Mouse (Mus musculus) intestine, postnatal 0 days (tissue): ENCODE measurements around the gene Fars2. TPM values are rescaled to one million over a fixed set of nuclear protein-coding genes. Genes with fewer than 3 reads are reported as not detected.

Experiments
- ATAC-seq: fragments of 200-750 bp; cut with Nextera tagmentation; 2 replicates; pipeline ENCODE4 v1.8.0; 2017; ENCODE audit warnings: mild to moderate bottlenecking, moderate TSS enrichment, moderate library complexity
- H3K27ac ChIP-seq: fragments of 300-500 bp; sonication (generic); 2 replicates; pipeline ENCODE4 v1.5.1; 2014; ENCODE audit warnings: mild to moderate bottlenecking, low read depth, low read length, moderate library complexity
- H3K27me3 ChIP-seq: fragments of 300-500 bp; sonication (generic); replicated peaks from 2 replicates; pipeline ENCODE4 v1.6.1; 2014; ENCODE audit warnings: low read length, mixed read lengths; ENCODE audit not compliant: control insufficient read depth, insufficient read depth
- H3K36me3 ChIP-seq: fragments of 300-500 bp; sonication (generic); 2 replicates; pipeline ENCODE4 v1.6.1; 2014; ENCODE audit warnings: mild to moderate bottlenecking, moderate library complexity; ENCODE audit not compliant: control insufficient read depth, insufficient read depth
- H3K4me1 ChIP-seq: fragments of 300-500 bp; sonication (generic); replicated peaks from 2 replicates; pipeline ENCODE4 v1.6.1; 2014; ENCODE audit warnings: antibody characterized with exemption, low read length, mixed read lengths; ENCODE audit not compliant: control insufficient read depth, insufficient read depth
- H3K4me2 ChIP-seq: fragments of 300-500 bp; sonication (generic); replicated peaks from 2 replicates; pipeline ENCODE4 v1.6.1; 2014; ENCODE audit warnings: low read depth, mild to moderate bottlenecking, moderate library complexity
- H3K4me3 ChIP-seq: fragments of 300-500 bp; sonication (generic); 2 replicates; pipeline ENCODE4 v1.5.1; 2014; ENCODE audit warnings: low read depth, low read length
- H3K9ac ChIP-seq: fragments of 300-500 bp; sonication (generic); 2 replicates; pipeline ENCODE4 v1.6.1; 2014; ENCODE audit warnings: mild to moderate bottlenecking, low read depth, low read length
- H3K9me3 ChIP-seq: fragments of 300-500 bp; sonication (generic); 2 replicates; pipeline ENCODE4 v1.6.1; 2016; ENCODE audit warnings: mixed run types; ENCODE audit not compliant: control insufficient read depth
- CTCF ChIP-seq: sonication (generic); IDR thresholded peaks from 2 replicates; pipeline ENCODE4 v1.5.1; 2016; ENCODE audit warnings: low read depth, mild to moderate bottlenecking, control low read depth, antibody characterized with exemption, moderate library complexity
- whole genome bisulfite sequencing: fragments of 180-500 bp; shearing (Covaris S2); extraction: QIAGEN DNeasy Blood & Tissue Kit; methylation state at CpG from one replicate; pipeline ENCODE4 v1.1.7; 2014; 5-methylcytosine and 5-hydroxymethylcytosine counted together
- polyA plus RNA-seq: library from polyadenylated mRNA; unstranded; fragments of >200 nt; fragmentation: Nextera tagmentation; extraction: Ambion mirVana; gene quantifications from 2 replicates; pipeline ENCODE4 v1.2.1, GENCODE M21; 2015

The Fars2 gene
- polyA plus RNA-seq, 1 experiment from 2014 or later, result 29.8 TPM

DNA sequence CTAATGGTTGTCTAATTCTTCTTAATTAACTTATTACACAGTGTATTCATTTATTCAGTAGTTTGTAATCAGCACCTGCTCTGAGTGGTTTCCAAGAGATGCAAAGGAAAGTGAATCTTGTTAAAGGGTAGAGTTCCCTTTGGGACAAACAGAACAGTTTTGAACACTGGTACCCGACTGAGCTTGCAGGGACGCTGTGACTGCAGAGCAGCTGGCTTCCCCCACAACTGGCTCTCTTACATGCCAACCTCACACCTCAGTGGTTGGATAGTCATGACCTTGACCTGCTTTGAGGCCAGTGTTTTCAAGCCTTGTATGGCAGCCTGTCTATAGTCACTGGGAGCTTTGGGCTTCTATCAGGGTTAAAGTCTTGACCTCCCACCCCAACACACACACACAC lies 156.3 kb downstream of the Fars2 start:
- Histone ChIP-seq H3K27ac (no peak overlapping the region), H3K9me3 (no peaks in the 10 kb centered on the region), H3K36me3 (no peaks in the 10 kb centered on the region), H3K4me2 (no peak overlapping the region), H3K4me3 (no peak overlapping the region), H3K9ac (no peak overlapping the region), H3K27me3 (no peaks in the 10 kb centered on the region), H3K4me1 (no peaks in the 10 kb centered on the region)
- TF ChIP-seq CTCF, result no peak
- ATAC-seq, result no peak
- 86% methylated on average over 2 of the region's 2 CpGs for WGBS

DNA sequence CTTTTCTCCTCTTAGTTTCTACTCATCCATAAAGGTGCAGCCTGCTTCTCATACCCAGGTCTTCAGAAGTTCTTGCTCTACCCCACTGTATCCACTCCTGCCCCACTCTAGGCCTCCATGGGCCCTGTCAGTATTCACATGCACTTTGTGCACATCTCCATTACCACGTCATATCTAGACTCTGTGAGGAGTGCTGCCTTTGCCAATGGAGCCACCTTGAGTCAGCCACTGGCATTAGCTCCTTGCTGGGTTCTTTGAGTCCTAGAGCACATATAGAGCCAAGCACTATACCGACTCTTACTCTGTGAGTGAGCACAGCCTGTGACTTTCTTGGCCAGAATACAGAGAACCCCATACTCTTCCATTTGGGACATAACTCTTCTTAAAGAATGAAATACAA lies 159.0 kb downstream of the Fars2 start:
- H3K27me3 ChIP-seq, result no peaks in the 10 kb centered on the region
- TF ChIP-seq CTCF, result peak; percentile 63
- no peaks in the 10 kb centered on the region for H3K9me3 ChIP-seq
- H3K36me3 ChIP-seq, result no peaks in the 10 kb centered on the region
- H3K4me2 ChIP-seq, result no peak overlapping the region
- H3K27ac ChIP-seq, result no peak overlapping the region
- H3K4me3 ChIP-seq, result no peak overlapping the region
- WGBS, result 74% methylated on average over 2 of the region's 2 CpGs
- no peaks in the 10 kb centered on the region for H3K4me1 ChIP-seq
- no peak for ATAC-seq
- no peak overlapping the region for H3K9ac ChIP-seq

DNA sequence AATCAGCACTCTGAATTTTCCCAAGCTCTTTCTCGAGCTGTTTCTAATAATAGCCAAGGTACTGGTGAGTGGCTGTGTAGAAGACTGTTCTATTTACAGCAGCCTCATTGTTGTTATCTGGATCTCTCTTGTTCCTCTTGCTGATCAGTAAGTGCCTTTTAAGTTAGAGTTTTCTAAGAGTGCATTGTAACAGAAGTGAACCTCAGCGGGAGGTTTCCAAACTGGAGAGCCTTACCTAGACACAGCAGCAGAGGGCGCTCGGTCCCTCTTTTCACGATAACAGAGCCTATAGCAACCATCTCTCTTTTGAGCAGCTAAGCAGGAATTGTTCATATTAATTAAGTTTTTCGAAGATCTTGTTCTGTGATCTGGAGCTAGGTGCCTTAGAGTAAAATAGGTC lies 164.8 kb downstream of the Fars2 start:
- TF ChIP-seq CTCF, result peak; percentile 89

DNA sequence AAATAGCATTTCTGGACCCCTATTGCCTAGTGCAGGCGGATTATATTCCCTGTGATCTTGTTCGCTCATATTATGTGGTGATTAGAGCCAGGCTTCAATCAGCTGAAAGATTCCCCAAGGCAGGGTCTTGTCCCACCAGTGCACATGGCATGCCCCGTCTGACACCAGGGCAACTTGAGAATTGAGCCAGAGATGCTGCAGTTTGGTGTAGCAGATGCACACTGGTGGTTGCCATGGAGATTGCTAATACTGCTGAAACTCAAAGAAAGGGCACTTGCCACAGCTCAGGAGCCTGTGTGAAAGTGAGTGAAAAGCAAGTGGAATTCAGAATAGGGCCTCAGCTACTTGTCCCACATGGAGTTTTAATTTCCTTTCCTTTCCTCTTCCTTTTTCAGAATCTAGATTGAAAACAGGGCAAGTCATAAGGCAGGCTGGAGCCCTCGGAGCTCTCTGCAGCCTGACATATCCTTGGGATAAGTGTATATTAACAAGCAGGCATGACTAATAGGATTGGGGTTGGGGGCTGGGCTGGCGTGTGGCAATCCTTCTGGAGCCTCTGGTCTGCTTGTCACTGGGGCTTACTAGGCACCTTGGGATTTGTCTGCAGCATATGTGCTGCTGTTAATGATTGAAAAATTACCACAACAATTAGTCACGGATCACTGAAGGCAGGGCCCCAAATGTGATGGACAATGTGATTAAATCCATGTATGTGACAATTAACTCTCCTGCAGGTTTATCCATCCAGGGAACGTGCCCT lies 165.8 kb downstream of the Fars2 start:
- Histone ChIP-seq H3K36me3 (no peaks in the 10 kb centered on the region), H3K9ac (no peak overlapping the region), H3K4me3 (no peak overlapping the region), H3K27ac (no peak overlapping the region), H3K4me1 (no peaks in the 10 kb centered on the region), H3K4me2 (no peak overlapping the region), H3K27me3 (no peaks in the 10 kb centered on the region), H3K9me3 (no peaks in the 10 kb centered on the region)
- no peak for ATAC-seq
- WGBS, result 66% methylated on average over 7 of the region's 7 CpGs
- no peak for TF ChIP-seq CTCF

More for the DNA sequence above, 164.8 kb downstream of the Fars2 start:
- 7% methylated on average over 6 of the region's 6 CpGs for WGBS
- Histone ChIP-seq H3K36me3 (no peaks in the 10 kb centered on the region), H3K27ac (no peak overlapping the region), H3K4me1 (no peaks in the 10 kb centered on the region), H3K9ac (no peak overlapping the region), H3K27me3 (no peaks in the 10 kb centered on the region), H3K4me3 (no peak overlapping the region), H3K4me2 (no peak overlapping the region), H3K9me3 (no peaks in the 10 kb centered on the region)
- no peak for ATAC-seq

DNA sequence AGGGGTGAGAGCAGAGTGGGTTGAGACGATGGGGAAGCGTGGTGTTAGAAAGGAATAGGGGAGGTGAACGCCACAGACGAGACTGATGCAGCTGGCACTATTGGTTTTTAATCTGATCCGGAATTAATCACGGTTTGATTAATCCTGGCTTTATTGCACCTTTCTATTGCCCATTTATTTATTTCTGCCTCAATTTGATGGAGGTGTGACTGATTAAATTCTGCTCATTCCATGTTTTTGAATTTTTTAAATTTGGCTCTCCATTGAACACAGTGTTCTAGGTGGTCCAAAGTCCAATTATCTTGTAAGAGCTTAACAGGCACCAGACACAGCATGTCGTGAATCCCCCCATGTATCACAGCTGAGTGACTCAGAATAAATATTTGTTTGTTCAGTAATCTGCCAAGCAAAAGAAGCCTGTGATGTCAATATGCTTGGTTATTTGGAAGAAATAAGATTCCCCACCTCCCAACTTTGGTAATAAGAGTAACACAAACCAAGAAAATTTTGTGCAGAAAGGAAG lies 166.4 kb downstream of the Fars2 start:
- H3K4me1 ChIP-seq, result no peaks in the 10 kb centered on the region
- H3K27me3 ChIP-seq, result no peaks in the 10 kb centered on the region
- no peaks in the 10 kb centered on the region for H3K9me3 ChIP-seq
- no peak for TF ChIP-seq CTCF
- WGBS, result 81% methylated on average over 7 of the region's 7 CpGs
- no peak overlapping the region for H3K27ac ChIP-seq
- no peak overlapping the region for H3K4me3 ChIP-seq
- H3K4me2 ChIP-seq, result no peak overlapping the region
- H3K9ac ChIP-seq, result no peak overlapping the region
- ATAC-seq, result no peak
- no peaks in the 10 kb centered on the region for H3K36me3 ChIP-seq

DNA sequence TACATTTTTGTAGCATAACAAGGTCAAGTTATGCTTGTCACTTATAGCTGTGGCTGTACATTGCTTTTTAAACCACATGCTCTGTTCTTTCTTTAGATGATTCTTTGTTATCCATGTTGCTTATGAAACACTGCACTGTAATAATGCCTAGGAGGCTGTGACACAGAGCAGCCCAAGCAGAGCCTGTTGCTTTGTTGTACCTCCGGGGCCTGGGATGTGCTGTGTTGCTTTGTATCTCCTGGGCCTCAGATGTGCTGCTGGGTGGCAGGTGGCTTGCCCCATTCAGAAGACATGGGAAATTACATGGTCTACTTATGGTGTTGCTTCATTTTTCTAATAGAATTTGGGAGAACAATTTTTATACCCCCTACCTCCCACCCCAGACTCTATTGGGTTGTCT lies 166.9 kb downstream of the Fars2 start:
- Histone ChIP-seq H3K9ac (no peak overlapping the region), H3K27me3 (no peaks in the 10 kb centered on the region), H3K36me3 (no peaks in the 10 kb centered on the region), H3K4me3 (no peak overlapping the region), H3K9me3 (no peaks in the 10 kb centered on the region), H3K4me2 (no peak overlapping the region), H3K27ac (no peak overlapping the region), H3K4me1 (no peaks in the 10 kb centered on the region)
- TF ChIP-seq CTCF, result no peak
- ATAC-seq, result no peak
- 90% methylated on average over 1 of the region's 1 CpGs for WGBS

DNA sequence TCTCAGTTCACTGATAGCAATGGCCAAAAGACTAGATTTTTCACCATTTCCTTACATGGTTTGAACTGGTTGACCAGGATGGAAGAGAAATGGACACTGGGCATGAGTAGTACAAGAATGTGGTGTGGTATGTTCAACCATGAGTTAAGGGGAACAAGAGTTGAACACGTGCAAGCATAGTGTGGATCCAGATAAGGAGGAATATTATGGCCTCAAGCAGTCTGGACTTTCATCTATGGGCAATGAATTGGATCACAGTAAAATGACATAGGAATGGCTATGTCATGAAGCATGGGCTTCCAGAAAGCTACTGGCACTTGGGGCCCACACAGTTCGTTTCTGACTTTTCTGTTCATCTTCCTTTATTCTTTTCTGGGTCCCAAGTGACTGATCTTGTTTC lies 168.0 kb downstream of the Fars2 start:
- Histone ChIP-seq H3K9ac (no peak overlapping the region), H3K36me3 (no peaks in the 10 kb centered on the region), H3K4me3 (no peak overlapping the region), H3K9me3 (no peaks in the 10 kb centered on the region), H3K4me1 (no peaks in the 10 kb centered on the region), H3K27ac (no peak overlapping the region), H3K27me3 (no peaks in the 10 kb centered on the region), H3K4me2 (no peak overlapping the region)
- WGBS, result 47% methylated on average over 2 of the region's 2 CpGs
- TF ChIP-seq CTCF, result no peak
- ATAC-seq, result peak; percentile 70
